Mouse (Mus musculus) G1E (cell line): ENCODE data around the gene Hfe. TPM values are rescaled to one million over a fixed set of nuclear protein-coding genes. Genes with fewer than 3 reads are reported as not detected.
"Not testable (repeated sequence)": the region's sequence is repeated elsewhere in the genome, so short reads cannot be mapped to it uniquely, and the experiment has no call there.

Experiments used
- ATAC-seq: 2 replicates; pipeline ENCODE4 v1.8.0; 2016; ENCODE audit warnings: mild to moderate bottlenecking; ENCODE audit not compliant: insufficient number of reproducible peaks, poor library complexity, low FRiP score, severe bottlenecking; ENCODE audit errors: extremely low read depth
- DNase-seq: peaks from one replicate; pipeline ENCODE4 v3.0.0; 2012; ENCODE audit warnings: low spot score
- H3K27me3 ChIP-seq: 2 replicates; pipeline ENCODE4 v1.6.1; 2012; ENCODE audit warnings: mild to moderate bottlenecking, low read length, inconsistent platforms; ENCODE audit not compliant: insufficient read depth
- H3K36me3 ChIP-seq: replicated peaks from 2 replicates; pipeline ENCODE3; 2012; ENCODE audit warnings: mild to moderate bottlenecking, inconsistent platforms
- H3K4me1 ChIP-seq: 2 replicates; pipeline ENCODE4 v1.6.1; 2012; ENCODE audit warnings: low read depth, low read length, inconsistent platforms, mixed read lengths; ENCODE audit not compliant: insufficient read depth
- H3K4me3 ChIP-seq: 2 replicates; pipeline ENCODE4 v1.5.1; 2012; ENCODE audit warnings: low read depth, mild to moderate bottlenecking, inconsistent platforms, low read length, moderate library complexity, mixed read lengths
- H3K9me3 ChIP-seq: replicated peaks from 2 replicates; pipeline ENCODE4 v1.6.1; 2012; ENCODE audit warnings: inconsistent platforms
- CTCF ChIP-seq: IDR thresholded peaks from 2 replicates; pipeline ENCODE4 v1.5.1; 2012; ENCODE audit warnings: low read depth, low read length, inconsistent platforms, mixed read lengths
- GATA1 ChIP-seq: IDR thresholded peaks from 2 replicates; pipeline ENCODE4 v1.6.1; 2012; ENCODE audit warnings: borderline replicate concordance, low read length, inconsistent platforms, mixed read lengths
- GATA2 ChIP-seq: IDR thresholded peaks from 2 replicates; pipeline ENCODE4 v1.6.1; 2012; ENCODE audit warnings: low read depth, low read length, inconsistent platforms, borderline replicate concordance
- POLR2AphosphoS5 ChIP-seq: IDR thresholded peaks from 2 replicates; pipeline ENCODE4 v1.6.1; 2012; ENCODE audit warnings: low read depth, low read length, inconsistent platforms; ENCODE audit not compliant: insufficient replicate concordance
- TAL1 ChIP-seq: conservative IDR thresholded peaks from 2 replicates; pipeline ENCODE4 v1.6.1; 2012; ENCODE audit warnings: low read depth, low read length, inconsistent platforms, mixed read lengths
- polyA plus RNA-seq: library from polyadenylated mRNA; stranded (reverse); fragments of >175 nt; gene quantifications from 2 replicates; pipeline ENCODE4 v1.2.3, GENCODE M21; 2012
- total RNA-seq, 2 experiments: library from RNA; stranded (forward) in 1 of 2; stranded (reverse) in 1 of 2; fragments of 200-1000 nt in 1 of 2; fragments of >200 nt in 1 of 2; fragmentation: Nextera tagmentation in 1 of 2; gene quantifications; 2 replicates each; pipeline ENCODE4 v1.2.3; 2014 to 2017

The Hfe gene
- total and polyA plus RNA-seq, 3 experiments = 0.16 TPM; not detected in 2

DNA sequence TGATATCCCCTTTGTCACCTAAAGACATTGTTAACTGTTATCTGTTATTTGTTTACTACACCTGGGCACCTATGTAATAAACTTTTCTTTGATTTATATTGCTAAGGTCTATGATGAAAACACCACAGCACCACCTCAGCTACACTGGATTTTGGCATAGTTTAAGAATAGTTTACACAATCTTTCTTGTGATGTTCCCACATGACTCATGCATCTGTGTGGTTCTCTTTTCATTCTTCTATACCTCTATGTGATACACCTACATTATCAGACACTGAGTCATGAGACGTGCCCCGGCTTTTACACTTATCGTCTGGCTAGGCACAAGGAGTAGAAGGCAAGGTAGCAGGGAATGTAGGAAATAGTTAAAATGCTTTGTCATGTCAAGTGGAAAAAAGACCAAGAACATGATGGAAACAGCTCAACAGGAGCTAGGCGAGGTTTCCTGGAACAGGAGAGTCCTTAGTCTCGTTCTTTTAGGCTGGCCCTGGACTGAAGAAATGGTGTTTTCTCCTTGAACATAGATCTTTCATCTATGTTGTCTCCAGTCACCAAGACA is 39.0 kb upstream of the Hfe start:
- ATAC-seq (no peak), DNase-seq (no peak)
- no peak for TF ChIP-seq GATA1
- TF ChIP-seq CTCF = no peak
- TF ChIP-seq TAL1 = no peak
- no peak for TF ChIP-seq GATA2
- no peak for TF ChIP-seq POLR2AphosphoS5
- H3K36me3 ChIP-seq = no peaks in the 10 kb centered on the region
- H3K9me3 ChIP-seq = no peaks in the 10 kb centered on the region
- H3K4me1 ChIP-seq = peaks cover 29% of the 10 kb centered on the region
- H3K4me3 ChIP-seq = no peak overlapping the region
- H3K27me3 ChIP-seq = no peaks in the 10 kb centered on the region

DNA sequence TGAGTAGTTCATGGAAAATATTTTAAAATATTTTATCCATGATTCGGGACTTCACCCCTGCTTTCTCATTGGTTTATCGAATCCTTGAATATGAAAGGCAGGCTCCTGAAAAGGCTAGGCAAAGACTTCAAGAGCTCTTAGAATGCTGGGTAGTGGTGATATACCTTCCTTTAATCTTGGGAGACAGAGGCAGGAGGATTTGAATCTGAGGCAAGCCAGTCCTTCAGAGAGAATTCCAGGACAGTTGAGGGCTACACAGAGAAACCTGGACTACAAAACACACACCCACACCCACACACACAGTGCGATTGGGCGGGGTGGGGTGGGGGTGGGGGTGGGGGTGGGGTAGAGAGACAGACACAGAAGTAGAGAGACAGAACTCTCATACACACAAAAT is 37.2 kb upstream of the Hfe start:
- H3K4me3 ChIP-seq = no peak overlapping the region; the same call in 1 of the 2 replicates
- H3K36me3 ChIP-seq = no peaks in the 10 kb centered on the region
- H3K4me1 ChIP-seq = peaks cover 39% of the 10 kb centered on the region
- no peaks in the 10 kb centered on the region for H3K9me3 ChIP-seq
- ATAC-seq = no peak
- DNase-seq = no peak
- H3K27me3 ChIP-seq = no peaks in the 10 kb centered on the region
- no peak for TF ChIP-seq GATA2
- TF ChIP-seq GATA1 = no peak
- TF ChIP-seq CTCF = no peak
- TF ChIP-seq POLR2AphosphoS5 = 0 out of 2 replicates have a peak, but pooled peaks have one; percentile 16
- no peak for TF ChIP-seq TAL1

DNA sequence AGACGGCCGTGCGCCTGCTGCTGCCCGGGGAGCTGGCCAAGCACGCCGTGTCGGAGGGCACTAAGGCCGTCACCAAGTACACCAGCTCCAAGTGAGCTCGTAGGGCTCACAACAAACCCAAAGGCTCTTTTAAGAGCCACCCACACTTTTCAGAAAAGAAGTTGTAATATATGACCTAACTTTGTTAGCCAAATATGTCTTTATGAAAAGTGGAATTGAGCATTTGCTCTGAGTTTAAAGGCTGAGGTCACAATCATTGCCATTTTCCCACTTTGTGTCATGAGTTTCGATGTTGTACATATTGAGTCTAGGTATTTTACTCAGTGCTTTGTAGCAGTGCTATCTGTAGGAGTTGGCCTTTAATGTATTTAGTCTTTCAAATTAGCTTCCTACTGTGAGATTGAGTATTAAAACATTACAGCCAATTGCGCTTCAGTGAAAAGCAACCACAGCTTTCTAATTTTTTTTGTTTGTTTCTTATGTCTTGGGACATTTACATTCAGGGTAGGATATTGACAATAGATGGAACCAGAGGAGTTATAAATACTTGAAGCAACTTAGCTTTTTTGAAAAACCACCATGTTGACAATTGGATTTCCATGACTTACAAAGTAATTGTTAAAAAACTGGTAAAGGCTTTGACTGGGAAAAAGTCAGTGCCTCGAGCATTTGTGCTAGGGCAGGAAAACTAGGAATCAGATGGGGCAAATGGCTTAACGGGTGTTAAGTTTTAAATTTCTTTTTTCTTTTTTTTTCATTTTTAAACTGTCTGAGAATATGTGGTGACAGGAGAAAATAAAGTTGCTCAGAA is 36.6 kb upstream of the Hfe start:
- peaks cover 37% of the 10 kb centered on the region for H3K4me1 ChIP-seq
- H3K27me3 ChIP-seq = no peaks in the 10 kb centered on the region
- no peaks in the 10 kb centered on the region for H3K9me3 ChIP-seq
- no peaks in the 10 kb centered on the region for H3K36me3 ChIP-seq
- TF ChIP-seq POLR2AphosphoS5 (peak; percentile 93; the same call in 1 of the 2 replicates), GATA2 (no peak)
- ATAC-seq = no peak
- no peak for DNase-seq
- peak overlapping the region; percentile 46; the same call in 1 of the 2 replicates for H3K4me3 ChIP-seq

GRCm38 (mm10) chr13:23746201-23747080 is 35.8 kb upstream of the Hfe start, which contains the start of gene Hist1h2bb:
Gene Hist1h2bb, plus strand, starts transcription at chr13:23746734.
- peak; percentile 94 for TF ChIP-seq POLR2AphosphoS5
- not testable (repeated sequence) for H3K9me3 ChIP-seq, H3K36me3 ChIP-seq, H3K27me3 ChIP-seq
- Histone ChIP-seq H3K4me3 (peak within 1 kb of the TSS; percentile 71), H3K4me1 (peaks cover 44% of the 10 kb centered on the region)
- peak; percentile 52 for DNase-seq
- peak; percentile 71 for ATAC-seq

- no peaks in the 10 kb centered on the region for H3K36me3 ChIP-seq
Observed at GRCm38 (mm10) chr13:23745381-23746161, 34.9 kb upstream of the Hfe start, which contains the start of gene Hist1h3c. Gene Hist1h3c, minus strand, starts transcription at chr13:23745602.

More at GRCm38 (mm10) chr13:23745381-23746161, 34.9 kb upstream of the Hfe start, which contains the start of gene Hist1h3c:
- Histone ChIP-seq H3K27me3 (no peaks in the 10 kb centered on the region), H3K9me3 (no peaks in the 10 kb centered on the region), H3K4me1 (peaks cover 44% of the 10 kb centered on the region), H3K4me3 (peak within 1 kb of the TSS; percentile 71)
- DNase-seq = peak; percentile 68
- TF ChIP-seq GATA1 = no peak
- TF ChIP-seq POLR2AphosphoS5 = 0 out of 2 replicates have a peak, but pooled peaks have one; percentile 93
- ATAC-seq = peak; percentile 43; the same call in 1 of the 2 replicates
